Mouse (Mus musculus) midbrain, postnatal 0 days (tissue): ENCODE measurements around the gene Tbc1d24. TPM values are rescaled to one million over a fixed set of nuclear protein-coding genes. Genes with fewer than 3 reads are reported as not detected.
A peak's percentile ranks its signal among the peaks of the same experiment; 100 is the strongest.

Experiments used
- ATAC-seq: fragments of 200-750 bp; cut with Nextera tagmentation; 2 replicates; pipeline ENCODE4 v1.8.0; 2017; ENCODE audit warnings: moderate number of reproducible peaks, mild to moderate bottlenecking, moderate TSS enrichment, moderate library complexity; ENCODE audit not compliant: low FRiP score
- DNase-seq: peaks from one replicate; pipeline ENCODE4 v3.0.0-alpha.2; 2015; ENCODE audit warnings: low spot score
- H3K27ac ChIP-seq: fragments of 300-500 bp; sonication (generic); 2 replicates; pipeline ENCODE4 v1.5.1; 2014; ENCODE audit warnings: low read depth, mild to moderate bottlenecking, low read length, mixed read lengths
- H3K27me3 ChIP-seq: fragments of 300-500 bp; sonication (generic); 2 replicates; pipeline ENCODE4 v1.6.1; 2014; ENCODE audit warnings: low read length, control low read depth, mixed read lengths; ENCODE audit not compliant: insufficient read depth
- H3K36me3 ChIP-seq: fragments of 300-500 bp; sonication (generic); 2 replicates; pipeline ENCODE4 v1.6.1; 2014; ENCODE audit warnings: low read length, control low read depth, mixed read lengths; ENCODE audit not compliant: insufficient read depth
- H3K4me1 ChIP-seq: fragments of 300-500 bp; sonication (generic); 2 replicates; pipeline ENCODE4 v1.6.1; 2014; ENCODE audit warnings: mild to moderate bottlenecking, control low read depth, antibody characterized with exemption, low read length, mixed read lengths; ENCODE audit not compliant: insufficient read depth
- H3K4me2 ChIP-seq: fragments of 300-500 bp; sonication (generic); 2 replicates; pipeline ENCODE4 v1.6.1; 2014; ENCODE audit warnings: low read depth, mild to moderate bottlenecking, low read length, mixed read lengths; ENCODE audit not compliant: poor library complexity, severe bottlenecking
- H3K4me3 ChIP-seq: fragments of 300-500 bp; sonication (generic); 2 replicates; pipeline ENCODE4 v1.5.1; 2014; ENCODE audit warnings: low read depth, mild to moderate bottlenecking, low read length, moderate library complexity
- H3K9ac ChIP-seq: fragments of 300-500 bp; sonication (generic); replicated peaks from 2 replicates; pipeline ENCODE4 v1.6.1; 2014; ENCODE audit warnings: mild to moderate bottlenecking, low read length, moderate library complexity, mixed read lengths; ENCODE audit not compliant: poor library complexity, severe bottlenecking
- H3K9me3 ChIP-seq: fragments of 300-500 bp; sonication (generic); 2 replicates; pipeline ENCODE4 v1.6.1; 2016; ENCODE audit warnings: low read length, control low read depth
- CTCF ChIP-seq: IDR thresholded peaks from 2 replicates; pipeline ENCODE4 v1.5.1; 2016; ENCODE audit warnings: antibody characterized with exemption, mild to moderate bottlenecking
- WGBS: fragments of 180-500 bp; shearing (Covaris S2); extraction: QIAGEN DNeasy Blood & Tissue Kit; methylation state at CpG from one replicate; pipeline ENCODE4 v1.1.7; 2014; 5-methylcytosine and 5-hydroxymethylcytosine counted together
- polyA plus RNA-seq: library from polyadenylated mRNA; unstranded; fragments of >200 nt; fragmentation: Nextera tagmentation; extraction: Ambion mirVana; gene quantifications from 2 replicates; pipeline ENCODE4 v1.2.1, GENCODE M21; 2015
- total RNA-seq: library from RNA; depleted of rRNA; stranded (reverse); fragments of >200 nt; gene quantifications from 2 replicates; pipeline ENCODE4 v1.2.3, GENCODE M21; 2014

The Tbc1d24 gene
- total and polyA plus RNA-seq, 2 experiments from 2014 or later: 27.6 to 146 TPM

DNA sequence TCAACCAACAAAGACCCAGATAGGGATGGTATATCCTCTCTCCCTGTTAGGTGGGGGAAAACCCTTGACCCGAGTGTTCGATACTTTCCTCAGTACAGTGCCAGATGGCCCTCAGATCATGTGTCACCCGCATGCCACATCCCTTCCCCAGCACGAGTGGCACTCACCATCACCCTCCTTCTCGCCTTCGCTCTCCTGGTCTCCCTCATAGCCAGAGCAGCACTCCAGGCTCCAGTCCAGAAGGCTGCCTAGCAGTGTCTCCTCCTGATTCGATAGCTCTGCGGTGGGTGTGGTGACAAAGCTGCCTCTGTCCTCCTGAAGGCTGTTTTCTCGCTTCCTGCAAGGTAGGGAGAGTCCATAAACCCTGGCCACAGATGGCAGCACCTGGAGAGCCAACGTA, 19.4 kb upstream of the Tbc1d24 start:
- peaks cover 23% of the 10 kb centered on the region for H3K36me3 ChIP-seq
- peaks cover 7% of the 10 kb centered on the region for H3K4me1 ChIP-seq
- H3K4me2 ChIP-seq: no peak overlapping the region
- no peak overlapping the region for H3K4me3 ChIP-seq
- H3K9me3 ChIP-seq: no peaks in the 10 kb centered on the region
- no peak for TF ChIP-seq CTCF
- DNase-seq (no peak), ATAC-seq (no peak)
- no peaks in the 10 kb centered on the region for H3K27me3 ChIP-seq
- no peak overlapping the region for H3K9ac ChIP-seq
- 95% methylated on average over 10 of the region's 10 CpGs for WGBS
- no peak overlapping the region for H3K27ac ChIP-seq

DNA sequence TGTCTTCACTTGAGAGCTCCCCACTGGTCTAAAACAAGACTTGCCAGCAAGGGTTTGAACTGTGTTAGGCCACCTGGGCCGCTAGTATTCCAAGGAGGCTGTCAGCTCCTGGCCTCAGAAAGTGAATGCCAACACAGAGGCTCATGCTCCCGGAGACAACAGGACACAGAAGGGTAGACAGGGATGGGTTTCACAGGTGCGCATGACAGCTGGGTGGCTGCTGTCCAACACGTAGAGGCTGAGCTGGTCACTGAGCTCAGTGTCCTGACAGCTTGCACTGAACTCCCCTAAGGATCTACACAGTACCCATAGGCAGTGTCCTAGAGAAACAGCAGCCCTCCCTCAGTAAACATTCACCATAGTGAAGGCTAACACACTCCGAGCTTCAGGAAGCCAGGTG, 18.2 kb upstream of the Tbc1d24 start:
- WGBS: 91% methylated on average over 5 of the region's 5 CpGs
- Histone ChIP-seq H3K9me3 (no peaks in the 10 kb centered on the region), H3K36me3 (peaks cover 23% of the 10 kb centered on the region), H3K9ac (no peak overlapping the region), H3K27ac (no peak overlapping the region), H3K4me1 (peaks cover 9% of the 10 kb centered on the region), H3K4me3 (no peak overlapping the region), H3K27me3 (no peaks in the 10 kb centered on the region), H3K4me2 (no peak overlapping the region)
- TF ChIP-seq CTCF: no peak
- ATAC-seq: no peak
- no peak for DNase-seq

DNA sequence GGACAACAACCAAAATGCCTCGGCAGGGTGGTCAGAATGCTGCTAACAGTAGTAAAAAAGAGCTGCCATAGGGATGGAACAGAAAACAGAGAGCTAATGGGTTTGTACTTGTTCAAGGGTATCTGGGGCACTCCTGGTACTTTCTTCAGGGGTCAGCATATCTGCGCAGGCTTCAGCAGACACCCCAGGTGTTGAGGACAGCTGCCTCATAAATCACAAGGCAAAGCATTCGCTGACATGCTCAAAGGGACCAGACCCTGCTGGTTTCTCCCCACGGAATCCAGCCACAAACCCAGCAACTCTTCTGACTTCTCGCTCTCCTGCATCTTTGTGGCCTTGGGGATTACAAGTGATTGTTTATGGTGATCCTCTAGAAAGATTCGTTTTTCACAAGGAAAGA, 17.3 kb upstream of the Tbc1d24 start:
- 81% methylated on average over 6 of the region's 6 CpGs for WGBS
- Histone ChIP-seq H3K27ac (no peak overlapping the region), H3K36me3 (peaks cover 22% of the 10 kb centered on the region), H3K9me3 (no peaks in the 10 kb centered on the region), H3K4me2 (no peak overlapping the region), H3K9ac (no peak overlapping the region), H3K4me3 (no peak overlapping the region), H3K27me3 (no peaks in the 10 kb centered on the region), H3K4me1 (peaks cover 9% of the 10 kb centered on the region)
- ATAC-seq: no peak
- no peak for TF ChIP-seq CTCF
- DNase-seq: no peak

DNA sequence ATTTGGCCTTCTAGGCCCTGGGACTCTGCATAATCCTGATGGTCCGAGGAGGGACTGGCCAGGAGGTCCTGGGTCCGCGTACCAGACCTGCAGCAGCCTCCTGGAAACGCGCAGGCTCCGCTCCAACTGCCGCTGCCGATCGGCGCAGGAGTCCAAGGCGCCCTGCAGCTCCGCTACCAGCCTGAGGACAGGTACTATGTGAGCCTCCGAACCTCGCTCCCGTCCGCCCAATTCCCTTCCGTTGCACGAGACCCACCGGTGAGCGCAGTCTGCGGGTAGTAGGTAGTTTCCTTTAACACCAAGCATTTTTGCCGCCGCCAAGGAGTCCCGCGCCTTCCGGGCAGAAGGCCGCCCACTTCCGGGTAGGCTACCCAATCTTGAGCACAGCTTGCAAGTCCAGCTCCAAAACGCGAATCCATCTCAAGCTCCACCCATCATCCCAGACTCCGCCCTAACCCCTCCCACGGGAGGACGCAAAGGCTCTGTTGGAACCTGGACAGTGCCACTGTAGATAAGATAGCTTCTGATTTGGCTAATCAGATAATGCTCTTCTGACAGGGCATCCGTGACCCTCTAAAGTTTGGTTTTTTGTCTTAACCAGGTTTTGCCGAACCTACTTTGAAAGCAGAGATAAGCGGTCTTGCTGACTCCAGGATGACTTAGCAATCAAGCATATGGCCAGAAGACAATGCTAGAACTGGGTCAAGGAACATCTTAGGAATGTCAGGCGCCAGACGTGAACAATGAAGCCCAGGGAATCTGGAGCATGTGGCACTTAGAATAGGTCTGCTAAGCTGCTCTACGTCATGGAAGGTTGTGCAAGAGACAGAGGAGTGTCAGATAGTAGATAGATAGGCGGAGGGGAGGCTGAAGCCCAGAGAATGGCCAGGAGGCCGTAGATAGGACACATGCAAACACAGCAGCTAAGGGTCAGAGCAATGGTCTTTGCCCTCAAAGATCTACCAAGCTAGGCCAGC, 15.4 kb upstream of the Tbc1d24 start, which contains the start of gene Tedc2:
Tedc2 (minus strand) TSS at position 417 of the 977 bp plus-strand sequence.
- TF ChIP-seq CTCF: no peak
- peak within 1 kb of the TSS; percentile 61 for H3K9ac ChIP-seq
- H3K36me3 ChIP-seq: peaks cover 34% of the 10 kb centered on the region
- peak within 1 kb of the TSS; percentile 65 for H3K27ac ChIP-seq
- peaks cover 9% of the 10 kb centered on the region for H3K4me1 ChIP-seq
- DNase-seq: peak; percentile 95
- WGBS: 5% methylated on average over 41 of the region's 41 CpGs
- H3K27me3 ChIP-seq: no peaks in the 10 kb centered on the region
- H3K4me2 ChIP-seq: peak within 1 kb of the TSS; percentile 89
- peak within 1 kb of the TSS; percentile 76 for H3K4me3 ChIP-seq
- no peaks in the 10 kb centered on the region for H3K9me3 ChIP-seq
- peak; percentile 89 for ATAC-seq

DNA sequence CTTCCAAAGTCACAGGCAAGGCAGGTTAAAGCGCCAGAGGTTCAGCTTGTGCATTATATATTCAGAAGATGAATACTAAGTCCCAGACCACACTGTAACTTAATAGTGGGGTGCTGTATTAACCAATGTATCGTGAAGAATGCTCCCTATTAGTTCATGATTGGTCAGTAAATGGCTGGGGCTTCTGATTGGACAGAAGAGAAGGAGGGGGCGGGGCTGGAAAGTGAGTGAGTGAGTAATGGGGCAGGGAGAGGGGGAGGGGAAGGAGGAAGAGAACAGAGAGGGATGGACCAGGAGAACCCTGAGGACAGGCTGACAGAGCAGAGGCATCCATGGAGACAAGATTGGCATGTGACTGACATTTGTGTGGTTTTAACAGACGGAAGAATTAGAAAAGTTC, 11.5 kb upstream of the Tbc1d24 start:
- H3K27ac ChIP-seq: no peak overlapping the region
- no peaks in the 10 kb centered on the region for H3K9me3 ChIP-seq
- no peak overlapping the region for H3K4me2 ChIP-seq
- no peak for TF ChIP-seq CTCF
- no peak for ATAC-seq
- 70% methylated on average over 4 of the region's 4 CpGs for WGBS
- H3K36me3 ChIP-seq: peaks cover 23% of the 10 kb centered on the region
- no peak overlapping the region for H3K4me3 ChIP-seq
- no peak overlapping the region for H3K9ac ChIP-seq
- no peak for DNase-seq
- no peaks in the 10 kb centered on the region for H3K27me3 ChIP-seq
- H3K4me1 ChIP-seq: peaks cover 9% of the 10 kb centered on the region

DNA sequence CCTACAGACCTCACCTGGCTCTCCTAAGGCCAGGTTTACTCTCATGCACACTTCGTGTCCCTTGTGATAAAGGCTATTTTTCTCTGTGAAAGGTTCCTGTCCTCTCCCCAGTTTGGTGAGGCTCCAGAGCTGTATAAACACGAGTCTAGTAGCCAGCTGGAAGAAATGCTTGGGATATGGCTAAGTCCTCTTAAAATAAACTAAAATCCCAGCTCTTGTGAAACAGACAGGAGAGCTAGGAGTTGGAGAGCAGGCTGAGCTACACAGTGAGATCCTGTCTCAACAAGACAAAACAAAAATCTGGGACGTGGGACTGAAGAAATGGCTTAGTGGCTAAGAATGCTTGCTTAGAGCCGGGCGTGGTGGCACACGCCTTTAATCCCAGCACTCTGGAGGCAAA, 7.8 kb upstream of the Tbc1d24 start:
- ATAC-seq (no peak), DNase-seq (no peak)
- no peak overlapping the region for H3K9ac ChIP-seq
- WGBS: 79% methylated on average over 6 of the region's 6 CpGs
- no peak overlapping the region for H3K4me2 ChIP-seq
- no peaks in the 10 kb centered on the region for H3K27me3 ChIP-seq
- no peak overlapping the region for H3K4me3 ChIP-seq
- peaks cover 22% of the 10 kb centered on the region for H3K4me1 ChIP-seq
- peaks cover 23% of the 10 kb centered on the region for H3K36me3 ChIP-seq
- H3K27ac ChIP-seq: no peak overlapping the region
- H3K9me3 ChIP-seq: no peaks in the 10 kb centered on the region
- TF ChIP-seq CTCF: no peak
